Mouse (Mus musculus) megakaryocyte, embryonic 14.5 days (primary cell): ENCODE measurements around the gene Adprh.

Experiments used
- FLI1 ChIP-seq: IDR thresholded peaks from 2 replicates; pipeline ENCODE4 v1.6.1; 2012; ENCODE audit warnings: low read length, inconsistent platforms, mixed read lengths
- GATA1 ChIP-seq: IDR thresholded peaks from 3 replicates; pipeline ENCODE4 v1.6.1; 2012; ENCODE audit warnings: mixed read lengths, low read length, inconsistent platforms, borderline replicate concordance

- TF ChIP-seq GATA1 (no peak), FLI1 (no peak)
These were observed 9.2 kb upstream of the Adprh start for GRCm38 (mm10) chr16:38461749-38462148.
